Mouse (Mus musculus): ENCODE data around the gene Tmco4. TPM values are rescaled to one million over a fixed set of nuclear protein-coding genes. Genes with fewer than 3 reads are reported as not detected.

Tmco4 gene
- polyA plus RNA-seq, 1 experiment from 2014 or later: 3.7 TPM

GRCm38 (mm10) chr4:139042611-139043010 is 69.9 kb downstream of the Tmco4 start:
- DNase-seq (no peak), ATAC-seq (ENCODE audit: insufficient read depth) (no peak)
- Histone ChIP-seq H3K27me3 (ENCODE audit: insufficient read depth, low read length) (no peaks in the 10 kb centered on the region), H3K4me1 (ENCODE audit: insufficient read depth) (peaks cover 8% of the 10 kb centered on the region), H3K4me2 (no peak overlapping the region), H3K9me3 (ENCODE audit: low read depth, low read length) (no peaks in the 10 kb centered on the region), H3K9ac (no peak overlapping the region), H3K36me3 (ENCODE audit: insufficient read depth) (no peaks in the 10 kb centered on the region), H3K27ac (ENCODE audit: low read depth) (no peak overlapping the region), H3K4me3 (ENCODE audit: low read depth, low read length) (no peak overlapping the region)
- WGBS: 77% methylated on average over 5 of the region's 5 CpGs
- TF ChIP-seq CTCF (IDR thresholded peaks at IDR 0.05; ENCODE audit: low read depth): no peak

- H3K4me3 ChIP-seq (ENCODE audit: low read depth, low read length): no peak overlapping the region
- H3K27me3 ChIP-seq (ENCODE audit: insufficient read depth, low read length): no peaks in the 10 kb centered on the region
- WGBS: 87% methylated on average over 2 of the region's 2 CpGs
- no peak for ATAC-seq (ENCODE audit: insufficient read depth)
- no peak overlapping the region for H3K27ac ChIP-seq (ENCODE audit: low read depth)
- no peak for DNase-seq
- no peak for TF ChIP-seq CTCF (IDR thresholded peaks at IDR 0.05; ENCODE audit: low read depth)
- no peak overlapping the region for H3K9ac ChIP-seq
- no peaks in the 10 kb centered on the region for H3K36me3 ChIP-seq (ENCODE audit: insufficient read depth)
- no peaks in the 10 kb centered on the region for H3K9me3 ChIP-seq (ENCODE audit: low read depth, low read length)
- no peaks in the 10 kb centered on the region for H3K4me1 ChIP-seq (ENCODE audit: insufficient read depth)
- H3K4me2 ChIP-seq: no peak overlapping the region
Observed at GRCm38 (mm10) chr4:139043600-139043999, 70.9 kb downstream of the Tmco4 start.

GRCm38 (mm10) chr4:139044566-139044965 is 71.9 kb downstream of the Tmco4 start:
- no peaks in the 10 kb centered on the region for H3K36me3 ChIP-seq (ENCODE audit: insufficient read depth)
- no peak overlapping the region for H3K27ac ChIP-seq (ENCODE audit: low read depth)
- no peaks in the 10 kb centered on the region for H3K27me3 ChIP-seq (ENCODE audit: insufficient read depth, low read length)
- H3K9me3 ChIP-seq (ENCODE audit: low read depth, low read length): no peaks in the 10 kb centered on the region
- no peak for DNase-seq
- no peaks in the 10 kb centered on the region for H3K4me1 ChIP-seq (ENCODE audit: insufficient read depth)
- 80% methylated on average over 5 of the region's 5 CpGs for WGBS
- H3K4me3 ChIP-seq (ENCODE audit: low read depth, low read length): no peak overlapping the region
- ATAC-seq (ENCODE audit: insufficient read depth): no peak
- H3K9ac ChIP-seq: no peak overlapping the region
- no peak overlapping the region for H3K4me2 ChIP-seq
- no peak for TF ChIP-seq CTCF (IDR thresholded peaks at IDR 0.05; ENCODE audit: low read depth)

- Histone ChIP-seq H3K36me3 (ENCODE audit: insufficient read depth) (no peaks in the 10 kb centered on the region), H3K4me2 (no peak overlapping the region), H3K4me3 (ENCODE audit: low read depth, low read length) (no peak overlapping the region), H3K4me1 (ENCODE audit: insufficient read depth) (no peaks in the 10 kb centered on the region), H3K27ac (ENCODE audit: low read depth) (no peak overlapping the region), H3K27me3 (ENCODE audit: insufficient read depth, low read length) (no peaks in the 10 kb centered on the region), H3K9me3 (ENCODE audit: low read depth, low read length) (no peaks in the 10 kb centered on the region), H3K9ac (no peak overlapping the region)
- 56% methylated on average over 5 of the region's 5 CpGs for WGBS
- TF ChIP-seq CTCF (IDR thresholded peaks at IDR 0.05; ENCODE audit: low read depth): no peak
- ATAC-seq (ENCODE audit: insufficient read depth) (no peak), DNase-seq (no peak)
Observed at GRCm38 (mm10) chr4:139046354-139046753, 73.7 kb downstream of the Tmco4 start.

- no peak overlapping the region for H3K4me2 ChIP-seq
- no peak for TF ChIP-seq CTCF (IDR thresholded peaks at IDR 0.05; ENCODE audit: low read depth)
- H3K4me3 ChIP-seq (ENCODE audit: low read depth, low read length): no peak overlapping the region
- no peak for ATAC-seq (ENCODE audit: insufficient read depth)
- DNase-seq: no peak
- H3K9me3 ChIP-seq (ENCODE audit: low read depth, low read length): no peaks in the 10 kb centered on the region
- H3K36me3 ChIP-seq (ENCODE audit: insufficient read depth): no peaks in the 10 kb centered on the region
- H3K9ac ChIP-seq: no peak overlapping the region
- no peak overlapping the region for H3K27ac ChIP-seq (ENCODE audit: low read depth)
- H3K27me3 ChIP-seq (ENCODE audit: insufficient read depth, low read length): no peaks in the 10 kb centered on the region
- no peaks in the 10 kb centered on the region for H3K4me1 ChIP-seq (ENCODE audit: insufficient read depth)
- 72% methylated on average over 6 of the region's 6 CpGs for WGBS
Observed at GRCm38 (mm10) chr4:139048518-139048917, 75.8 kb downstream of the Tmco4 start.

- Histone ChIP-seq H3K9ac (no peak overlapping the region), H3K4me3 (ENCODE audit: low read depth, low read length) (no peak overlapping the region), H3K4me1 (ENCODE audit: insufficient read depth) (no peaks in the 10 kb centered on the region), H3K27ac (ENCODE audit: low read depth) (no peak overlapping the region), H3K36me3 (ENCODE audit: insufficient read depth) (no peaks in the 10 kb centered on the region), H3K27me3 (ENCODE audit: insufficient read depth, low read length) (no peaks in the 10 kb centered on the region), H3K4me2 (no peak overlapping the region), H3K9me3 (ENCODE audit: low read depth, low read length) (no peaks in the 10 kb centered on the region)
- DNase-seq (no peak), ATAC-seq (ENCODE audit: insufficient read depth) (no peak)
- no peak for TF ChIP-seq CTCF (IDR thresholded peaks at IDR 0.05; ENCODE audit: low read depth)
- WGBS: 76% methylated on average over 7 of the region's 7 CpGs
Observed at GRCm38 (mm10) chr4:139052796-139053195, 80.1 kb downstream of the Tmco4 start.

- WGBS: 31% methylated on average over 5 of the region's 5 CpGs
- no peak for DNase-seq
- no peaks in the 10 kb centered on the region for H3K36me3 ChIP-seq (ENCODE audit: insufficient read depth)
- H3K4me3 ChIP-seq (ENCODE audit: low read depth, low read length): no peak overlapping the region
- TF ChIP-seq CTCF (IDR thresholded peaks at IDR 0.05; ENCODE audit: low read depth): no peak
- ATAC-seq (ENCODE audit: insufficient read depth): no peak
- no peaks in the 10 kb centered on the region for H3K27me3 ChIP-seq (ENCODE audit: insufficient read depth, low read length)
- no peak overlapping the region for H3K27ac ChIP-seq (ENCODE audit: low read depth)
- no peaks in the 10 kb centered on the region for H3K4me1 ChIP-seq (ENCODE audit: insufficient read depth)
- no peak overlapping the region for H3K9ac ChIP-seq
- no peaks in the 10 kb centered on the region for H3K9me3 ChIP-seq (ENCODE audit: low read depth, low read length)
- no peak overlapping the region for H3K4me2 ChIP-seq
Observed at GRCm38 (mm10) chr4:139053391-139053790, 80.7 kb downstream of the Tmco4 start.
